Mouse (Mus musculus): ENCODE data around the gene Smyd3. TPM values are rescaled to one million over a fixed set of nuclear protein-coding genes. Genes with fewer than 3 reads are reported as not detected.

The Smyd3 gene
- polyA plus RNA-seq, 1 experiment from 2014 or later: 12.1 TPM

DNA sequence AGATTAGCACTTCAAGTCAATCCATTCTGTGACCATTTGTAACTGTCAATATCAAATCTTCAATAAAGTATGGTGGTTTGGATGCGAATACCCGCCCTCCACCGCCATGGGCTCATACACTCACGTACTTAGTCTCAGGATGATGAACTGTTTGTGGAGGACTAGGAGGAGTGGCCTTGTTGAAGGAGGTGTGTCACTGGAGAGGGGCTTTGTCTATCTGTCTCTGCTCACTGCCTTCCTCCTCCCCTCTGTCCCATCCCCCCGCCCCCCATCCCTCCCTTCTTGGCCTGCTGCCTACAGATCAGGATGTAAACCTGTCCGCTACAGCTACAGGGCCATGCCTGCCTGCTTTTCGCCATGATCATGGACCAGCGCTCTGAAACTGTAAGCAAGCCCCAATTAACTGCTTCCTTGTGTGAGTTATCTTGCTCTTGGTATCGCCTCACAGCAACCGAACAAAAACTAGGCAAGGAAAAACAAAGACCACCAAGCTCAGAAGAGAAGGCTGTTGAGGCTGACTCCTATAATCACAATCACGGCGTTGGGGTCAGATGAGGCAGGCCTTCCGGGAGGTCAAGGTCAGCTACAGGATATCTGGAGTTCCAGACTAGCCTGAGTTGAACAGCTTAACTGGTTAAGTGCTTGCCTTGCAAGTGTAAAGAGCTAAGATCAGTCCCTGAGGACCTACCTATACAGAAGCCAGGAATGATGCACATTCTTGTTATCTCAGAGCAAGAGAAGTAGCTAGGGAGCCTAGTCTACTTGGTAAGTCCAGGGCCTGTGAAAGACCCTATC lies 7.1 kb downstream of the Smyd3 start:
- H3K4me1 ChIP-seq (replicated peaks; ENCODE audit: control insufficient read depth, insufficient read depth): no peaks in the 10 kb centered on the region
- no peaks in the 10 kb centered on the region for H3K27me3 ChIP-seq (ENCODE audit: control insufficient read depth, insufficient read depth, low read length)
- WGBS: 86% methylated on average over 13 of the region's 13 CpGs
- H3K36me3 ChIP-seq (ENCODE audit: control insufficient read depth, insufficient read depth, low read length): no peaks in the 10 kb centered on the region
- DNase-seq (ENCODE audit: low spot score): no peak
- H3K4me2 ChIP-seq (replicated peaks; ENCODE audit: low read depth): no peak overlapping the region
- no peaks in the 10 kb centered on the region for H3K9me3 ChIP-seq (ENCODE audit: control insufficient read depth, low read length)
- ATAC-seq (ENCODE audit: low FRiP score, low TSS enrichment): no peak
- no peak overlapping the region for H3K4me3 ChIP-seq (ENCODE audit: low read depth, low read length)
- TF ChIP-seq CTCF (IDR thresholded peaks at IDR 0.05; ENCODE audit: low read depth): no peak
- no peak for TF ChIP-seq EP300 (optimal IDR thresholded peaks at IDR 0.05)
- H3K9ac ChIP-seq (ENCODE audit: low read length): no peak overlapping the region
- no peak overlapping the region for H3K27ac ChIP-seq (replicated peaks)

DNA sequence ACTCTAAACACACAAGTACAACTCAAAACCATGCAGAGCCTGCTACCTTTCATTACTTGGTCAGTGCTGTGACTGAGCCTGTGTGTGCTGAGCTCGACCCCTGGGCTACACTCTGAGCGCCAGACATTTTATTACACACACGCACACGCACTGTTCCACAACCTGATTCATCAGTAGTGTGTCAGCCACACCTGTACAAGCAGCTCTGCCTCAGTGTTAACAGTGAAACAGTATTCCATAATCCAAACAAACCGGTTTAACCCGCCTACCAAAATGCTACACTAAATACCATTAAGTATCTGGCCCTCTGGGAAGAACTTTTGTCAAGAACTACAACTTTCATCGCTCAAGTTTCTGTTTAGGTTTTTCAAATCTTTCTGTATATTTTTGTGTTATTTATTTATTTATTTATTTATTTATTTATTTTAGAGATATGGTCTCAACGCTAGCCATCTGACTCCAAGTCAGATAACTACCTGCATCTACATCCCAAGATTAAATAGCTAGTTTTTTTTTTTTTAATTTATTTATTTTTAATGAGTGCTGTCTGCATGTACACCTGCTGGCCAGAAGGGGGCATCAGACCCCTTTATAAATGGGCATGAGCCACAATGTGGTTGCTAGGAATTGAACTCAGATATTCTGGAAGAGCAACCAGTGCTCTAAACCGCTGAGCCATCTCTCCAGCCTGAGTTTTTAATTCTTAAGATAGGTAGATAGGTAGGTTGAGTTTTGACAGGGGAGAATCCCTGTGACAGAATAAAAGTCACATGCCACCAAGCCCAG lies 11.1 kb downstream of the Smyd3 start:
- ATAC-seq (ENCODE audit: low FRiP score, low TSS enrichment): peak; percentile 79
- WGBS: 42% methylated on average over 9 of the region's 9 CpGs

DNA sequence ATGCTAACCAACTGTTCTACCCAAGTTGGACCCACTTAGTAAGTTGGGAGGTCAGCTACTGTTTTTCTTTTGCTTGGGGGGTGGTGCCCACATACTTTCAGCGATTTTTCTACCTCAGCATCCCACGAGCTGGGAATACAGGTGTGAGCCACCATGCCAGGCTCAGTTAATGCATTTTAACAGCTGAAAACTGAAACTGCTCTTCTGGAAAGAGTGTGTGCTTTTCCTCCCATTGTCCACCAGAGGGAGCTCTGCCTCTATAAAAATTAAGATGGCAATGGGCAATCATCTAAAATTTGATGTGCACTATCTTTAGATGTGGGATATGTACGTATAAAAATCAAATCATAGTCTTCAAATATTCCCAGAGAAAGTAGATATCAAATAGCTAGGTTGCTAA lies 15.3 kb downstream of the Smyd3 start:
- no peaks in the 10 kb centered on the region for H3K4me1 ChIP-seq (replicated peaks; ENCODE audit: control insufficient read depth, insufficient read depth)
- TF ChIP-seq EP300 (optimal IDR thresholded peaks at IDR 0.05): no peak
- TF ChIP-seq CTCF (IDR thresholded peaks at IDR 0.05; ENCODE audit: low read depth): peak; percentile 88
- no peaks in the 10 kb centered on the region for H3K36me3 ChIP-seq (ENCODE audit: control insufficient read depth, insufficient read depth, low read length)
- no peaks in the 10 kb centered on the region for H3K27me3 ChIP-seq (ENCODE audit: control insufficient read depth, insufficient read depth, low read length)
- H3K4me3 ChIP-seq (ENCODE audit: low read depth, low read length): no peak overlapping the region
- no peak for ATAC-seq (ENCODE audit: low FRiP score, low TSS enrichment)
- H3K9me3 ChIP-seq (ENCODE audit: control insufficient read depth, low read length): no peaks in the 10 kb centered on the region
- no peak for DNase-seq (ENCODE audit: low spot score)
- H3K9ac ChIP-seq (ENCODE audit: low read length): no peak overlapping the region
- no peak overlapping the region for H3K27ac ChIP-seq (replicated peaks)
- no peak overlapping the region for H3K4me2 ChIP-seq (replicated peaks; ENCODE audit: low read depth)
- whole genome bisulfite sequencing: 13% methylated on average over 3 of the region's 3 CpGs

More for the DNA sequence above, 11.1 kb downstream of the Smyd3 start:
- peak; percentile 30 for DNase-seq (ENCODE audit: low spot score)
- TF ChIP-seq CTCF (IDR thresholded peaks at IDR 0.05; ENCODE audit: low read depth): peak; percentile 79
- no peak for TF ChIP-seq EP300 (optimal IDR thresholded peaks at IDR 0.05)
- Histone ChIP-seq H3K9me3 (ENCODE audit: control insufficient read depth, low read length) (no peaks in the 10 kb centered on the region), H3K36me3 (ENCODE audit: control insufficient read depth, insufficient read depth, low read length) (no peaks in the 10 kb centered on the region), H3K27me3 (ENCODE audit: control insufficient read depth, insufficient read depth, low read length) (no peaks in the 10 kb centered on the region), H3K4me1 (replicated peaks; ENCODE audit: control insufficient read depth, insufficient read depth) (no peaks in the 10 kb centered on the region), H3K9ac (ENCODE audit: low read length) (no peak overlapping the region), H3K4me2 (replicated peaks; ENCODE audit: low read depth) (no peak overlapping the region), H3K27ac (replicated peaks) (no peak overlapping the region), H3K4me3 (ENCODE audit: low read depth, low read length) (no peak overlapping the region)

DNA sequence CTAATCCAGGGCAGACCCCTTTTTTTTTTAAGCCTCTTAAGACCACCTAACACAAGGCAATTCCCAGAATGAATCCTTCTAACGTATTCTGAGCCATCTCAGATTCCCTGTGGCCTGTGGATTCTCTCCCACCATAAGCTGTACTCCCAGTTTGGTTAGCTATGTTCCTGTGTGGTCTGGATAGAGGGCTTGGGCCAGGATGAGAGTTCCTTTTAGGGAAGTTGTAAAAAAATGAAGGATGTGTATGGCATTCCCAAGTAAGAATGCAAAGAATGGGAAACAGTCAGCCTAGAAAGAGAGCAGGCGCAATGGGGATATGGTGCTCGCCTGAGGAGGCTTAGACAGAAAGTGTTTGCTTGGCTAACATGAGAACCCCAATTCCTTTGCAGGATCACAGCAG lies 18.6 kb downstream of the Smyd3 start:
- WGBS: 47% methylated on average over 3 of the region's 3 CpGs
- peak; percentile 57; the same call in 1 of the 2 replicates for ATAC-seq (ENCODE audit: low FRiP score, low TSS enrichment)
- no peak for DNase-seq (ENCODE audit: low spot score)
- no peaks in the 10 kb centered on the region for H3K4me1 ChIP-seq (replicated peaks; ENCODE audit: control insufficient read depth, insufficient read depth)
- no peak for TF ChIP-seq CTCF (IDR thresholded peaks at IDR 0.05; ENCODE audit: low read depth)
- no peak for TF ChIP-seq EP300 (optimal IDR thresholded peaks at IDR 0.05)
- no peaks in the 10 kb centered on the region for H3K27me3 ChIP-seq (ENCODE audit: control insufficient read depth, insufficient read depth, low read length)
- peak overlapping the region; percentile 63 for H3K27ac ChIP-seq (replicated peaks)
- no peak overlapping the region for H3K4me2 ChIP-seq (replicated peaks; ENCODE audit: low read depth)
- no peak overlapping the region for H3K9ac ChIP-seq (ENCODE audit: low read length)
- H3K9me3 ChIP-seq (ENCODE audit: control insufficient read depth, low read length): no peaks in the 10 kb centered on the region
- H3K36me3 ChIP-seq (ENCODE audit: control insufficient read depth, insufficient read depth, low read length): no peaks in the 10 kb centered on the region
- no peak overlapping the region for H3K4me3 ChIP-seq (ENCODE audit: low read depth, low read length)

DNA sequence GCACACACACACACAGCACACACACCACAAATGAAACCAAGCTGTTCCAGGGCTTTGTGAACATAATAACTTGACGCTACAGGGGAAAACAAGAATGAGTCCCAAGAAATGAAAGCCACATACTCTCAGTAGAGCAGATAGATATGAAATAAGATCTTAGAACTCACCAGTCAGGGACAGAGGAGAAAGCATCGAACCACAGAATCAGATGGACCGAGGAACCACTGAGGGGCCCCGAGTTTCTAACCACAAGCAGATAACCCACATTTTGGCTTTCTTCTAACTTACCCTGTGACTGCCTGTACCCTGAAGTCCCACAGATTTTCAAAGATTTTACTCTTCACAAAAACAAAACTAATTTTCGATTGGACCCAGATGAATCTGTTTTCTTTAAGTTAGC lies 24.9 kb downstream of the Smyd3 start:
- Histone ChIP-seq H3K9ac (ENCODE audit: low read length) (no peak overlapping the region), H3K9me3 (ENCODE audit: control insufficient read depth, low read length) (no peaks in the 10 kb centered on the region), H3K27me3 (ENCODE audit: control insufficient read depth, insufficient read depth, low read length) (no peaks in the 10 kb centered on the region), H3K4me1 (replicated peaks; ENCODE audit: control insufficient read depth, insufficient read depth) (no peaks in the 10 kb centered on the region), H3K4me3 (ENCODE audit: low read depth, low read length) (no peak overlapping the region), H3K4me2 (replicated peaks; ENCODE audit: low read depth) (no peak overlapping the region), H3K27ac (replicated peaks) (no peak overlapping the region), H3K36me3 (ENCODE audit: control insufficient read depth, insufficient read depth, low read length) (no peaks in the 10 kb centered on the region)
- TF ChIP-seq CTCF (IDR thresholded peaks at IDR 0.05; ENCODE audit: low read depth) (no peak), EP300 (optimal IDR thresholded peaks at IDR 0.05) (no peak)
- DNase-seq (ENCODE audit: low spot score) (no peak), ATAC-seq (ENCODE audit: low FRiP score, low TSS enrichment) (no peak)
- 70% methylated on average over 5 of the region's 5 CpGs for WGBS

DNA sequence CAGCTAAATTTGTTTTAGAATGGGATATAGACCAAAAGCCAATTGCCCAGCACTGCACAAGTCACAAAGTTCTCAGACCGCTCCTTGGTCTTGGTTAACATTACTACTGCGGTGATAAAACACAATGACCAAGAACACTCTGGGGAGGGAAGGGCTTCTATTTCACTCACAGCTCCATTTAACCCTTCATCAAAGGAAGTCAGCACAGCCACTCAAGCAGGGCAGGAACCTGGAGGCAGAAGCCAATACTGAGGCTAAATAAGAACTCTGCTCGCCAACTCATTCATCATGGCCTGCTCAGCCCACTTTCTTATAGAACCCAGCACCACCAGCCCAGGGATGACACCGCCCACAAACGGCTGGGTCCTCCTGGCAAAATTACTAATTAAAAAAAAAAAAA lies 29.3 kb downstream of the Smyd3 start:
- ATAC-seq (ENCODE audit: low FRiP score, low TSS enrichment): no peak
- Histone ChIP-seq H3K4me2 (replicated peaks; ENCODE audit: low read depth) (no peak overlapping the region), H3K9ac (ENCODE audit: low read length) (no peak overlapping the region), H3K27ac (replicated peaks) (no peak overlapping the region), H3K9me3 (ENCODE audit: control insufficient read depth, low read length) (no peaks in the 10 kb centered on the region), H3K27me3 (ENCODE audit: control insufficient read depth, insufficient read depth, low read length) (no peaks in the 10 kb centered on the region), H3K4me3 (ENCODE audit: low read depth, low read length) (no peak overlapping the region), H3K4me1 (replicated peaks; ENCODE audit: control insufficient read depth, insufficient read depth) (no peaks in the 10 kb centered on the region), H3K36me3 (ENCODE audit: control insufficient read depth, insufficient read depth, low read length) (no peaks in the 10 kb centered on the region)
- DNase-seq (ENCODE audit: low spot score): no peak
- 92% methylated on average over 5 of the region's 5 CpGs for WGBS
- no peak for TF ChIP-seq EP300 (optimal IDR thresholded peaks at IDR 0.05)
- no peak for TF ChIP-seq CTCF (IDR thresholded peaks at IDR 0.05; ENCODE audit: low read depth)

All from stomach, postnatal 0 days (tissue).